Mouse (Mus musculus) left cerebral cortex, adult 18-20 months (tissue): ENCODE measurements at regions not wholly inside any gene's neighbourhood (a gene's known extent, or its start where the extent isn't known, plus 50 kb on each side); places are given as distances from the start of the nearest gene placed in this dataset.
"Not testable (repeated sequence)": the region's sequence is repeated elsewhere in the genome, so short reads cannot be mapped to it uniquely, and the experiment has no call there.

Experiments
- DNase-seq, 2 experiments: peaks; one replicate each; pipeline ENCODE4 v3.0.0; 2021 to 2022; ENCODE audit warnings: low spot score in 2 of 2, mixed read lengths in 1 of 2

DNA sequence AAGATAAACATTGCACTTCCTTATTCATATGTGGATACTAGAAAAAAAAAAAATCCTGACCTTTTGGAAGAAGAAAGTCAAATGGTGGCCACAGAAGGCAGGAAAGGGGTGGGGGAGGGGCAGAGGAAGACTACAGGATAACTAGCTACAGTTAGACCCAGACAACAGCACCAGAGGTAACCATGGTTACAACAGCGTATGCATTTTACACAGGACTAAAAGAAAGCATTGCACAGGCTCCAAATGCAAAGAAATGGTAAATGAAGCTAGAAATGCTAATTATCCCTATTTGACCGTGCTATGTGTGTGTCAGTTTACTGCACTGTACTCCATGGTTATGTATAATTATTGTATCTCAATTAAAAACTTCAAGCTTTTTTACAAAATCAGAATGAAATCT lies 158.4 kb downstream of the Cartpt start:
- no peak for DNase-seq

DNA sequence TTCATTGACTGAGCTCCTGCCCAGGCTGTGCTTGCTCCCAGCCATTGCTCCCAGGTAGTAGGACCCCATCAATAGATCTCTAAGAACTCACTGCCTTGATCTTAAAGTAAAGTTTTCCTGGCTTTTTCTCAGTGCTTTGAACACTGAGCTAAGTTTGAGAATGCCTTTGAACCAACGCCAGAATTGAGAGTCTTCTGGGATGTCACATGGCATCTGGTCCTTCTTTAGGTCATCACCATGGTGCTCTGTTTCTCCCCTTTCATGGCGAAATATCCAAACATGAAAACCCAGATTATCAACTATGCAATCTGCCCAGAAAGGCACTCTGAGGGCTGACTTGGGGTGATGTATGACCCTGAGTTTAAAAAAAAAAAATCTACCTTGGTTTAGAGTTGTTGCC lies 158.9 kb downstream of the Cartpt start:
- no peak for DNase-seq

DNA sequence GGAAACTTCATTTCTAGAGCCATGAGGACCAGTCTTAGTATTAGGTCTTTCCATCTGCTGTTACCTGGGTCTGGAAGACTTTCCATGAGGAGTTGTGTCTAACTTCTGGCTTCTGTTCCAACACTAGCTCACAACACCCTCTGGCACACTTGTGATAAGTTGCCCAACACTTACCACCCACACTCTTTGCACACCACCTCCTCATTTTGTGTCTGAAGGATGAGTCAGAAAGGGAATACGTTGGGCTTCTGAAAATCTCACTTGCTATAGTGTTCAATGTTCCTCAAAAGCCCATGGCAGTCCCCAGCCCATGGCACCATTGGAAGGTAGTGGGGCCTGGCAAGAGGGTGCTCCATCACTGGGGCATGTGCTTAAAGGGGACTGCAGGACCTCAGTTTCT lies 161.5 kb downstream of the Cartpt start:
- peak; percentile 39 to 45 for DNase-seq

DNA sequence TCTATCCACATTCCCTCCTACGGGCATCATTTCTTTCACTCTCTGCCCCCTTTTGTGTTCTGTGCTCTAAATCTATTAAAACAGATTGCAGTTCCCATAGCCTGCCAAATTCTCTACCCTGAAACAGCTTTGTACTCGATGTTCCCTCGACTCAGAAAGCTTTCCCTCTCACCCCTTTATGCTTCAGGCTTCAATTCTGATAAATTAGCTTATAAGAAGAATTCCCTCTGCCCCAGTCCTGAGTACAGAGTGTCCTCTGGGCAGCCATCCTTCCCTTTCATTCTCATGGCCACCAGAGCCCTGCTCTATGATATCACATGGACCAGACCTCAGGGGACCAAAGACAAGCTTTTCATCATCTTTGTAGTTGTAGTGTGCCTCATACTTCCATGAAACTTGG lies 163.6 kb downstream of the Cartpt start:
- no peak for DNase-seq

DNA sequence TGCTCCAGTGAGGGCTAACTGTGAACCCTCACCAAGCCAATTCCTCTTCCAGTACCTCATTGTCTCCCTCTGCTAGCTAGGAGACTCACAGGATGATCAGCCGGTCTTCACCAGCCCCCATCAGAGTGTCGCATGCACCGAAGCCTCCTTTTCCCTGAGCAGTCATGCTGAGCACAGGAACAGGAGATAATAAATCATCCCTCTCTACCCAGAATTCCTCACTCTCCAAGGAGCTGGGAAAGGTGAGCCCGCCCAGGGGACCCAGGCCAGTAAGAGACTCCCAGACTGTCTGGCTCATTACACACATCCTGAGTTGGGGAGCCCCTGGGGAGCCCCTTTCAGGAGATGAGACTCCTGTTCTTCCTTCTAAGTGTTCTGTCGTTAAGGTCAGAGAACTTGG lies 171.7 kb downstream of the Cartpt start:
- no peak for DNase-seq

DNA sequence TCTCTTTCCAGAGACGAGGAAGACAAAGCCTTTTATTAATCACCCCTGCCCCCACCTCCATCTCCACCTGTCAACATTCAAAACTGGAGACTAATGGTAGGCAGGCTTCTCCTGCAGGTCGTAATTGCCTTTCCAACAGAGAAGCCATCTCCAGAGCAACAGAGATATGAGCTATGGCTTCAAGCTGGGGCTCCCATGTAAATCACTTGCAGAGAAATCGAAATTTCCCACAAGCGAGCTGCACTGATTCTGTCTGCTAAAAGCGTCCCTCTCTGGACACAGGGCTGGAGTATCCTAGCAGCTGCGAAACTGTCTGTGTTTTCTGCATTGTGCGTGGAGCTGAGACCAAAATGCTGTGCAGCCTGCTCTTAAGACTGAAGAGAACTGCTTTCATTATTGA lies 176.6 kb downstream of the Cartpt start:
- DNase-seq = no peak

DNA sequence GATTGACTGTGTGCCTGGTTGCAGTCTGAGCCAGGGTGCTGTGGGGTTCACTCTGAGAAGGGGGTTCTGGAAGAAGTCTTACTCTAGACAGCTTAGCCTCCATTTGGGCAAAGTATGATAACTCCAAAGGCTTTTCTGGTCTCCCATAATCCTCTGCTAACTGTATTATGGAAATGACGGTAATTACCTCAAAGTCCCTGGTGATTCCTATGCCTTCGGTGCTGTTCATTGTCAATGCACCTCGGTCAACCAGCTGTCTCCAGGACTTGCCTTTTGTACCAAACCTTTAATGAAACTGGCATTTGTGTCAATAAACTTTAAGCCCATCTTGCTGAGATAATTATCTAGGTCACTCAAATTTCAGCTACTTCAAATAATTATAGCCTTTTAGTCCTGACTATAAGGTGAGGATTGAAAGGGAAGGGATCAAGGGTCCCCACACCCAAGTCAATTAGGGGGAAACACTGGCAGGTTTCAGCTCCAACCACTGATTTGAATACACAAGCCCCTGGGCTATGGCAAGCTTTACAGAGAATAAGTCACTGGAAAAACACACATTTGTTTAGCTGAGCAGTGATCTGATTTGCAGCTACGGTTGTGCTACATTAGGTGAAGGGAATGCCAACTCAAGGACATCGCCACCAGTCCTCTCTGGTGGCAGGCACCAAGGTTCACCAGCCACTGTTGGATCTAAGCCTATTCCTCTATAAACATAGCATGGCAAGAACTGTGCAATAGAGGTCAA lies 177.5 kb downstream of the Cartpt start:
- no peak for DNase-seq

DNA sequence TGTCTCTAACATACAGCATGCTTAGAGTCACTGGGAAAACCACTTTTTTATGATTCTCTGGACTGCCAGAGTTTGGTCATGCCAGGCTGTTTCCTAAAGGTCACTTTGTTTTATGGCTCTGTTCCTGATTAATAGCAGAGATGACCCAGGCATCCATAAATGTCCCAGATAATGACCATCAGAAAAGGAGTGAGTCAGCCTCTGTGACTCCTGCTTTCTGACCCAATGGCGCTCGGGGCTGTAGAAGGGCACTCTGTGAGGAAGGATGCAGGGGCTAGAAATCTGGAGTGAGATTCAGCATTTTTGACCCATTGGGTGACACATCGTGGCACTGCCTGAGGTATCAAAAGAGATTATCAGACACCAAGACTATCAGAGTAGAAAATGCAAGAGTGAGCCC lies 180.3 kb downstream of the Cartpt start:
- DNase-seq = no peak

DNA sequence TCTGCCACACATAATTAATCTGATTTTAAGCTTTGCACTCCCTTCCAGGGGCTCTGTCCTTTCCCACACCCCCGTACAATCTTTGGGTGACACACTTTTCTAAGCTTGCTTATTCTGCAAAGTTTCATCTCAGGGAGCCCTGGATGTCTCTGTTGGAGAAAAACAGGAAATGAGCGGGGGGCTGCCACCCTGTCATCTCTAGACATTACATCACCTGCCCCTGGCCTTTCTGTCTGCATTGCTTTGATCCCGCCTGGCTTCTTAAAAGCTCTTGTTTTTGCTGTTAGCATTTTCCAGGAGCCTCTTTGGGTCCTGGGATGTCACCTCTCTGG lies 180.2 kb upstream of the Map1b start:
- DNase-seq = no peak

DNA sequence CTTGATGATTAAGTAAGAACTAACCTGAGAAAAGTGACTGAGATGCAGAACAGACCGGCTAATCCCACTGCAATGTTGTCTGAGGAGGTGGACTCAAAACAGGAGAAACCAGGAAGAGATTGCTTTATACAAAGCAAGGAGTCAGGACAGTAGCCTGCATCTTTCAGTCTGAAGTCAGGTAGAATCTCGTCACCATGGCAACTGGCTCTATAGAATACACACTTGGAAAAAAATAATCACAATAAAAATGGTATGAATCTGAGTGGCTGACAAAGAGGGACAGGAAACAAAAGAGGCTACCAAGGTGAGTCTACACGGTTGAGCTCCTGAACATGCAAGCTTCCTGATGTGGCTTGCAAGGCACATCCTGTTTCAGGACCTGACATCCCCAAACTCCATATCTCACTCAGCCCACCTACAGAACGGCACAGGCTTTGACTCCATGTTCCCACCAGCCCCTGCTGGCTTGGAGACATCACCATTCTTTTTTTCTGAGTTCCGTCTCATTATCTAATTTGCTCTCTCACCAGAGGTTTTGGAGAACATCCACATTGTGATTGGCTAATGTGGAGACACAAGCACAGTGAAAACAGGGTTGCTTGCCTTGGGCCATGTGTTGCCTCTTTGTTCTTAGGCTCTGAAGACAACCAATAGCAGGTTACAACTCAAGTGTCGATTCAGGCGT lies 179.7 kb upstream of the Map1b start:
- DNase-seq = no peak

DNA sequence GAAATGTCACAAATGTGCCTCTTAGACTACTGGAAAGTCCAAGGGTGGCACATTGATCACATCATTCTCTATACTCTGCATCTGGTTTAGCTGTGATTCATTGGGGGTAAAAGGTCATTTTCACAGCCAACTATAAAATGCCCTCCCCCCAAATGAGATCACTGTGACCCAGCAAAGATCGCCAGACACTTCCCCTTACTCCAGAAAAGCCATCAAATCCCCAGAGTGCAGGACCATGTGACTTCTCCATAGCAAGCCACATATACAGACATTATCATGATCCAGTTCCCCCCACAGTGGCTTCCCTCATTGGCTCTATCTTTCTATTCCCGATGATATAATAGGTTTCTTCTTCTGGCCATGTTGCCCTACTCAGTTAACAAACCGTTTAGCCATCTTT lies 163.6 kb upstream of the Map1b start:
- DNase-seq = no peak

DNA sequence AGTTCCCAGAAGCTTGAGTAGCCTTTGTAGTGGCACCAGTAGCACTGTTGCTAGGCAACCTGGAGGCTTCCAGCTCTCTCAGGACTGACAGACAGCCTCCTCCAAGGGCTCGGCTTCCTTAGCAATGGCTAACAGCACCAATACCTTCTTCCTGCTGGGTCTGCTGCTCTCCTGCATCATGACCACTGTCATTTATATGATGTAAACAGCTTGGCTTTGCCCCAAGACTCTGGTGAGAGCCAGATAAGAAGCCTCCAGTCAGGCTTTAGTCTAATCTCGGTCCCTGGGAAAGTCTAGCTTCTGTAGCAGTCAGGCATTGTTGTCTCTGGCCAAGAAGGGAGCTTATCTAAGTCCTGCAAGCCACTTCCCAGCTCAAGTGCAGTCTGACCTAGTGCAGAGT lies 163.1 kb upstream of the Map1b start:
- DNase-seq = no peak

DNA sequence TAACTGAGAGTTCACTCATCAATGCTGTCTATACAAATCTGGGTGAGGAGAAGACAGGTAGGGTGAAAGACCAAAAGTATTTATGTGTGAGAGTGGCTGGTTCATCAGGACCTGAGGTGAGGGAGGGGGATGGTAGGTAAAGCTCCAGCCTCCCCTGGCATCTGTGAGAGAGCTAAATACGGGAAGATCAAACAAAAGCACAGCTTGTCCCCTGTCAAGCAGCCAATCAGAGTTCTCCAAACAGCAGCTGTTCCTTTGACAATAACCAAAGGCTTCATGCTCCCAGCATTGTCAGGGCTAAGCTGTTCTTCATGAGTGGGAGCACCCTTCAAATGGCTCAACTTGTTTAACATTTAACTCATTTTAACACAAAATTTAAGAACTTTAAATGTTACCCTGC lies 160.1 kb upstream of the Map1b start:
- DNase-seq = peak in 1 of 2 experiments; percentile 16

DNA sequence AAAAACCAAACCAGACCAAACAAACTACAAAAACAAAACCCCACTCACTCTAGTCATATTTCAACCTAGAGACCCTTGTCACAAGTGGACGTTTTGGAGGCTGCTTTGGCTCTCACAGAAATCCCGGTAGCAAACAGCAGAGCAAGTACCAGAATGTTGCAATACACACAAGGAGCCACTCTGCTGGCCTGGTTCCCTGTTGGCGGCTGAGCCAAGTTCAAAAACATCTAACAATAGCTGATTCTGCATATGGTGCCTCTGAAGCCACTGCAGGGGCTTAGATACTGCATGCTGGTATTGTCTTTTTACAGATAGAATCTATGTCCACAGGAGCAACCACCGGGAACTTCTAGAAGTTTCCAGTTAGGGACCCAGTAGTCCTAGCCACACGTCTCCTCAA lies 159.6 kb upstream of the Map1b start:
- peak; percentile 30 to 35 for DNase-seq

DNA sequence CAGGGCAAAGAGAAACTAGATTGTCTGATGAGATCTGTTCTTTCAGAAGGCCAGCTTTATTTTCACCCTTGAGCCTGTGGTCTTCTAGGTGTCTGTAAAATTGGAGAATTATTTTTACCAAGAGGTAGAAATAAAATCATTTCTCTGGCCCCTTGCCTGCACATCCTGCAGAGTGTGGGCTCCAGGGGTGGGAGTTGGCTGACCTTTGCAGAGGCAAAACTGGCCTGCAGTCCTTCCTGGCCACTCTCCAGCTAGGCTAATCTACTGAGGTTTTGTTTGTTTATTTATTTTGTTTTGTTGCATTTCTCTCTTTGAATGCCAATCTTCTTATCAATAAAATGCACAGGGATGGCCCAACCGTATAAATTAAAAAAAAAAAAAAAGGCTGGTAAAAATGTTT lies 156.4 kb upstream of the Map1b start:
- DNase-seq = no peak

DNA sequence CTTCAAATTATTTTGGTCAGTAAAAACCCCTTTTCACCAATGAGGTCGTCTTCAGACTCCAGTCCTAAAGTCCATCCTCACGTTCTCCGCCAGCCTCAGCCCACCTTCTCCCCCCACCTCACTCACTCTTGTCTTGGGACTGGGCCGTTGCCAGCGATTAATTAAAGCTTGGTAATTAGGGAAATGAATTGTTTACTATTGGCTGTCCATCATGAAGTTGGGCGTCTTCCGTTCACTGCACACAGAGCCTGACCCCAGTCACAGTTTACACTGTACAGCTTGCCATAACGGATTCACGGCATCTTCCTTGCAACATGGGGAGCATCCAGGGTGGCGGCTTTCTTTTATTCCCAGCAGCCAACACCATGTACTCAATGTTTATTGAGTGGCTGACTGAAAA lies 155.4 kb upstream of the Map1b start:
- DNase-seq = no peak

DNA sequence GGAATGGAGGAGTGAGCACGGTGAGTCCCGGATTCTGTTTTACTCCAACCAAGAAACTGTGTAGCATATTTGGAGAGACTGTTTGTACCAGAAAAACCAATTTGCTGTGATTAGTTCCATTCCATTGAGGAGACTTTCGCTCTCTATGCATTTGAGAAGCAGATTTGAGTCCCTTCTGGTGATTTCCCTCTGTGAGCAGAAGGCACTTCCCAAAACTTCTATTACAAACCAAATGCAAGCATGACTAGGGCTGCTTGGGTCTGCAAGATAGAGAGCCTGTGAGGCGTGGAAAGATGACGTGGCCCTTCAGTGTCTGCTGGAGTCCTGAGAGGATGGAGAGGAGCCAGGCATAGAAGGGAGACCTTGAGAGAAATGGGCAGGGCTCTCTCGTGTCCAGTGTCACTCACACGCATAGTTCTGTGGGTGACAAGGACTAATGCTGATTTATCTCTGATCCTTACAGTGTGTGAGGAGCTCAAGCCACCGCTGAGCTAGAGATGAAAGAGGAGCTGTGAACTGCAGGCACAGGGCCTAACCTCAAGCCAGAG lies 153.7 kb upstream of the Map1b start:
- no peak for DNase-seq

DNA sequence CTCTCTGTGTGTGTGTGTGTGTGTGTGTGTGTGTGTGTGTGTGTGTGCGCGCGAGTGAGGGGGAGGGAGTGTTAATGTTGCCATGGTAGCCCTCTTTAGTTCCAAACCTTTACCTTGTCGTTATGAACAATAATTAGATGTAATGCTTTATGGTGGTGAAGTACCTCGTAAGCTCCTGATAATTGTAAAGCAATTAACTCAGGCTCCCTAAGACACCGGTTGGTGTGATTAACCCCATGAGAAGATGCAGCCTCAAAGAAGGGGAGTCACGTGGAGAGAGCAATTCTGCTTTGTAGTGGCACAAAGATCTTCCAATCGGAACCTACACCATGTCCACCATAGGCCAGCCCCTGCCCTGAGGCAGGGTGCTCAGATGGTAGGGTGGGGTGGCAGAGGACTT lies 152.3 kb upstream of the Map1b start:
- no peak for DNase-seq

DNA sequence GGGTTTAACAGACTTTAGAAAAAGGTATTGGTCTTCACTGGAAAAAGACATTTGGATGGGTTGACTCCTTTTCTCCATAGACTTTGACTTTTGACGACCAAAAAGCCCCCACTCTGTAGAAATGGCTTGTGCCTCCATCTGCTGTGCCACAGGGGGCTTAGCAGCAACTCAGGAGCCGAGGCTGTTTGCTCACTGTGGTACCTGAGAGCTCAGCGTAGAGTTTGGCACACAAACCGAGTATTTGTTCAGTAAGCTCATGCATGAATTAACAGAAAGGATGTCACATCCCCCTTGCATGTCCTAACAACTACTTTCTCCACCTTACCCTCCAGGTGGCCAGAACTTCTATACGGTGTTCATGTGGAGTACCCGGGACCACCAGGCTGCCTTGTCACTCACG lies 149.7 kb upstream of the Map1b start:
- DNase-seq = no peak

DNA sequence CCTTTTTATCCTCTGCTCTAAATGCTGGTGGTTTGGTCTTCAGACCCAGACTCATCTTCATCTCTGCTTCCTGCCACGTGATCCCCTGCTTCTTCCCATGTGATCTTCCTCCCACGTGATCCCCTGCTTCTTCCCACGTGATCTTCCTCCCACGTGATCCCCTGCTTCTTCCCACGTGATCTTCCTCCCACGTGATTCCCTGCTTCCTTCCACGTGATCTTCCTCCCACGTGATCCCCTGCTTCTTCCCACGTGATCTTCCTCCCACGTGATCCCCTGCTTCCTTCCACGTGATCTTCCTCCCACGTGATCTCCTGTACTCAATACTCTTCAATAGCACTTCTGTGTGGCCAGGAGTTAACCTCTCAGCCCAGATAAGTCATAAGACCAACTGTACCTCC lies 147.1 kb upstream of the Map1b start:
- DNase-seq = not testable (repeated sequence)

DNA sequence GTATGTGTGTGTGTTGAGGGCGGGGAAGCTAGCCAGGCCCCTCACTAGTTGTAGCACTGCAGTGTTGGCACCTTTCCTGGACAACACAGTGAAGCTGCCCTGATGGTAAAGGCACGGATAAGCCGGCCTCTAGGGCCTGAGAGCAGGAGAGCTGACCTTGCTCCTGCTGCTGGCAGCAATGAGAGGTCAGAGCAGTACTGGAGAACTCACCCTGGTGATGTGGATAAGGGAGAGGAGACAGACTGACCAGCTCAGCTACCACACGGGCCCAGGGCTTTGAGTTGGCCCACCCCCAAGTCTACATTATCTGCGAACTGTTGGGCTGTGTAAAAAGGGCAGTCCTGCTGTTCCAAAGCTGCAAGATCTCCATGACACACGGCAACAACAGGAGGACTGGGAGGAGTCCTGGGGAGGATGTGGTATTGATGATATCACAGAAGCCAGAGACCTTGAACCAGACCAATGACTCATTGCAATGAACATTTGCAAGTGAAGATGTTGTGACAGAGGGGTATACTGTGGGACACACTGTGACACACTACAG lies 131.4 kb upstream of the Map1b start:
- no peak for DNase-seq

DNA sequence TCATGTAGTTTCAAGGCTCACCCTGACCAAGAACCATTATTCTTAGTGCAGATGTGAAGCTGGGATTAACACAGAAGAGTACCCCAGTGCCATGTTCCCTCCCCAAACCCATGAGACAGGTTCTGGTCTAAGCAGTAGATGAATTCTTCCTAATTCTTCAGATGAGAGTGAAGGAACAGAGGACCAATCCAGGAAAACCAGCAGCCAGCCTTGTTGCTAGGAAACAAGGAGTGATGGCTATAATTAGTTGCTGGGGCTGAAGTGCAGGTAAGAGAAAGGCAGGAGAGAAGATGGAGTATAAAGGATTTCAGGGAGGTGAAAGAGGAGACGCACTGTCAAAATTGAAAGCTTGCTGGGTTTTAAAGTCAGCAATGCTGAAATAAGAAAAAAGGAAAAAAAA lies 128.4 kb upstream of the Map1b start:
- DNase-seq = no peak

DNA sequence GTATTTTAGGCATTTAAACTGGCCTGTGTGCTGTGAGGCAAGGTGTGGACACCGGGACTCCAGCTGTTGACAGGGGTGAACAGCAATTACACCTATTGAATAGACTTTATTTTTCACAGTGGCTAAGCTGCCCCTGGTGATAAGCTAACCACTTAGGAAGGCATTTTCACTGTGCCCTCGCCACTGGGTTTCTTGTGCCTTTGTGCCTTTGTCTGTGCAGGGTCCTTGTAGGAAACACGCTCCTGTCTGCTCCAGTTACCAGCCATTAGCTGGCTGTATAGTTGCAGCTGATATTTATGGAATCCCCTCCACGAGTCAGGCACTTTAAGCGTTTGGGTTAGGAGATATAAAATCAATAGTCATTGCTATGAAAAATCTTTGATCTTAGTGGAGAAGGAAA lies 126.5 kb upstream of the Map1b start:
- no peak for DNase-seq
